Mouse (Mus musculus) thymus, postnatal 14 days (tissue): ENCODE data around the gene Lars2.

Experiments used
- DNase-seq: peaks from one replicate; pipeline ENCODE4 v3.0.0; 2021

Lars2 gene

DNA sequence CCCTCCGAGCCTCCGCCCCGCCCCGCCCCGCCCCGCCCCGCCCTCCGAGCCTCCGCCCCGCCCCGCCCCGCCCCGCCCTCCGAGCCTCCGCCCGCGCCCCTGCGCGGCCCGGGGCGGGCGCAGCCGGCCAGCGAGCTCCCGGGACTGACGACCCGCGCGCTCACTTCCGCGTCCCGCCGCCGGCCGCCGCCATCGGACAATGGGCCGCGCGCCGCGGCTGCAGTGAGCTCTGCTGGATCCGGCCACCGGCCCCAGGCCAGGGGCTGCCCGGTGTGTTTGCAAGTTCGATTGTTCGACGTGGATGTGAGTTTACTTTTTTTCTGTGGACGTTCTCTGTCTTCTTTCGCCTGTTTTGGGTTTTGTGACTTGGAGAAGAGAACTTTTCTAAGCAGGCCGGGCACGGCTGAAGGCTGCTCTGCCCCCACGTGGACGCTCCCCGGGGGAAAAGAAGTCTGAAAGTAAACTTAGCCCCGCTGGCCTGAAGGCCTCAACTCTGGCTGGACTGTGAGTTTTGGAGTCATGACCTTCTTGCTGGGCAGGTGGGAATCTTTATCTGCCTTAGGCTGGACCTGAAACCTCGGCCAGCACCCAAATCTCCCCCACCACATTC lies 112.0 kb downstream of the Lars2 start, which contains the start of gene Limd1:
TSS of gene Limd1 (plus strand) at position 121 of the 610 bp plus-strand sequence.
- peak; percentile 77 for DNase-seq

- peak; percentile 44 for DNase-seq
These were observed 112.5 kb downstream of the Lars2 start for GRCm38 (mm10) chr9:123479196-123479669.

GRCm38 (mm10) chr9:123479876-123480252 lies 113.1 kb downstream of the Lars2 start:
- peak; percentile 10 for DNase-seq

GRCm38 (mm10) chr9:123480253-123480921 lies 113.7 kb downstream of the Lars2 start:
- DNase-seq = peak; percentile 18

GRCm38 (mm10) chr9:123481136-123481535 lies 114.4 kb downstream of the Lars2 start:
- no peak for DNase-seq

GRCm38 (mm10) chr9:123483598-123483997 lies 116.9 kb downstream of the Lars2 start:
- DNase-seq = no peak

DNA sequence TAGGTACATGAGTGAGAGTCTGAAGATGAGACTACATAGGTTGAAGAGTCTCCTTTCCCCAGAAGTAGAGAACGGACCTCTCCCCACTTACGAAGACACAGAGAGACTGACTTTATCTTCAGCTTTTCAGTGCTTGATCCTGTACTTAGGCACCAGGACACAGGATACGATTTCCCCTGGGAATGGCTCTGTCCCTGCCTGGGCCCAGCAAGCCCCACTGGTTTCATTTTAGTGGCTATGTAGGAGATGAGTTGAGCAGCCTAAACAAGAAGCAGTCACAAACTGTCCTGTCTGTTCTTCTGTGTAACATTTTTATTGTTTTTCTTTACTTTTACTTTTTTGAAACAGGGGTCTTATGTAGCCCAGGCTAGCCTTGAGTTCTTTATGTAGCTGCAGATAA lies 118.1 kb downstream of the Lars2 start:
- no peak for DNase-seq

GRCm38 (mm10) chr9:123485561-123485960 lies 118.8 kb downstream of the Lars2 start:
- DNase-seq = no peak

GRCm38 (mm10) chr9:123486635-123487034 lies 119.9 kb downstream of the Lars2 start:
- no peak for DNase-seq

DNA sequence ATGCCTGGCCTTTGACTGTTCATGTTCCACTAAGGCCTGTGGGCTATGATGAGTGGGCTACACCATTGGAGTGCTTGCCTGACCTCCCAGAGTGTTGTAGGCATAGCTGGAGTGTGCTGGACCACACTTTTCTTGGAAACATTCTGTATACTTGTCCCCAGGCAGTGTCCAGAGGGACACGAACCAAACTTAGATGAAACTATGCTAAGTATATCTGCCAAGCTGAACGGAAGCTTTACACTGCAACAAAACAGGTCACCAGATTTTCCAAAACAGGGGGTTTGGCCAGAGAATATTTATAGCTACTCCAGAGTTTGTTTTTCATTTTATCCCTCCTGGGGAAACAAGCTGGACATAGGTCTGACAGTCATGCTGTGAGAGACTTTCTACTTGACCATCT lies 122.3 kb downstream of the Lars2 start:
- DNase-seq = no peak

GRCm38 (mm10) chr9:123489727-123490343 lies 123.1 kb downstream of the Lars2 start:
- no peak for DNase-seq

DNA sequence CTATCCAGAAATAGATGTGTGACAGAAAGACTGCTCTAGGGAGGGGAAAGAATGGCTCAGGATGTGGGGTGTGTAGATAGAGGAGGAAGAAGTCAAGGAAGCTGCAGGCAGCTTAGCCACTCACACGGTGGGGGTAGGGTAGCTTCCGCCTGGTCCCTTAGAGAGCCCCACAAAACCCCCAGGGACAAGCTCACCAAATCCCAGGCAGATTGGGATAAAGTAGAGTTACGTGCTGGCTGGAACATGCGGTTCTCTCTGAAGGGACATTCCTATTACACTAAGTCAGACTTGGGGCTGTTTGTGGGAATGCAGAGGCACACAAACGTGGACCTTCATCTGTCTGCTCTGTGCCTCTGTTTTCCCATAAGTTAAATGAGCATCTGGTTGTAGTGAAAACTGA lies 124.2 kb downstream of the Lars2 start:
- DNase-seq = no peak

DNA sequence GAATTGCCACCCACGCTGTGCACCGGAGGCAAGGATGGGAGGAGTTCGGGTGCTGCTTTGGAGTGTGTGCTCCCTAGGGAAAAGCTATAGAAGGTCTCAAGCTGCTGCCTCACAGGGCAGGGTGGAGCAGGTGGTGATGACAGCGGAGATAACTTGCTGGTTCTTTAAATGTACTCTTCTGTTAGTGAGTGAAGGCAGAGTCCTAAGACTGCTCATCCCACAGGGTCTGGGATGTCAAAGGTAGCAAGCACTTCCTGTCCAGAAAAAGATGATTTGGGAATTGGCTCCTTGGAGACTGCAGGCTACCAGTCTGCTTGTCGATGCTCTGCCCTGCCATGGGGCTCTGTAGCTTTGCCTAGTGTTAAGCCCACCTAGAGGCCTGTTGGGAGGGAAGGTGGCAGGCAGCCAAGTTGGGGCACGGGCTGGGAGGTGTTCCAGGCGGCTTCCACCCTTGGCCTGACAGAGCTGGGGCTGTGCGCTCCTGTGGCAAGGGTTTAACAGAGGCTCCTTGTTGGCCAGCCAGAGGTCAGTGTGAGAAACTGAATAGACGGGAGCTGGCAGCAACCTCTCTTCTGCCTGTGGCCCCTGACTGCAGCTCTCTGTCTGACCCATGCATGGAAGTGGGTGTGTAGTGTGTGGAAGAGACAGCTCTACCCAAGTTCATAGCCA lies 125.3 kb downstream of the Lars2 start:
- no peak for DNase-seq

GRCm38 (mm10) chr9:123496665-123497064 lies 129.9 kb downstream of the Lars2 start:
- DNase-seq = no peak

DNA sequence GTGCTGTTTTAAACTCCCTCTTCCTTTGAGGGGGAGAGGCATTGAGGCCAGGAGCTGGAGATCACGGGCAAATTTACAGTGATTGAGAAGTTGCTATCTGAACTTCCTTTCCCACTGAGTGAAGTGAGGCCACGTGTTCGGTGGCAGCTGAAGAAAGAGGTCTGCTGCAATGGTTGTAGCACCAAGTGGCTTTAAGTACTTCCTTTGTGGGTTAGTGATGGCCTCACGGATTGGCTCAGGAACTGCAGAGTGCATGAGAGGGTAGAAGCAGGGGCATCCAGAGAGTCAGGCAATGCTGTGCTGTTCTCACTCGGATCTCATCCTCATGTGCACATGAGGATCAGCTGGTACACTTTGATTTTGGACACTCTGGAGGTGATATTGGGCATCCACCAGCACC lies 131.2 kb downstream of the Lars2 start:
- DNase-seq = peak; percentile 30

DNA sequence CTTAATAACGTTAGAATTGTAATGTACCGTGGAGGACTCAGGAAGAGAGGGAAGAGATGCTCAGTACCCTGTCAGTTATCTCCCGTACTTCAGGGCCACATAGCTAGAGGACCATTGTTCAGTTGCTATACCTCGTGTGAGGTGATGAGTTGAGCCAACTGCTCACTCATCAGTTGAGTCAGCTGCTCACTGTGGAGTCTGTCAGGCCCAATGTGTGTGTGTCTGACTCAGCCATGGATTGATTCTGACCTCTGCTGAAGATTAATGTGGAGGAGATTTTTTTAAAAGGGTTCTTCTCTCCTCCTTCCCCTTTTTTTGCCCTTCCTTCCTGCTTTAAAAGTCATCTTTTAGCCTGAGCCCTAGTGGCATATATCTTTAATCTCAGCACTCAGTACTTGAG lies 133.8 kb downstream of the Lars2 start:
- no peak for DNase-seq

- DNase-seq = no peak
These were observed 136.6 kb downstream of the Lars2 start for GRCm38 (mm10) chr9:123503171-123503834.

DNA sequence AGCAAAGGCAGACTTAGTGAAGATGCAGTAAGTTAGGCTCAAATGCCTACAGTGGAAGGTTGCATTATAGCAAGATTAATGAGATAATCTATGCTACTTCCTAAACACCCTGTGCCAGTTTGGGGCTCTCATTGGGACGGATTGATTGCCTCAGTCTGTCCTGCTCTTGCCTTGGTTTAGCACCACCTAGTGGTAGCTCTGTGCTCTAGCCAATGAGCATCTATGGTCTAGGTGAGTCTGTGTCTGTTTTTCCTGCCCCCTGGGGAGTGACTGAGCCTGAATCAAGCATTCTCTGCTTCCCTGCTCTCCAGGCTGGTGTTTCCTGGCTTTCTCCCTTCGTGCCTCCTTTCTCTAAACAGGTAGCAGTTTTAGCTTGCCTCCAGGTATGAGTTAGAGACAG lies 137.6 kb downstream of the Lars2 start:
- DNase-seq = peak; percentile 76

DNA sequence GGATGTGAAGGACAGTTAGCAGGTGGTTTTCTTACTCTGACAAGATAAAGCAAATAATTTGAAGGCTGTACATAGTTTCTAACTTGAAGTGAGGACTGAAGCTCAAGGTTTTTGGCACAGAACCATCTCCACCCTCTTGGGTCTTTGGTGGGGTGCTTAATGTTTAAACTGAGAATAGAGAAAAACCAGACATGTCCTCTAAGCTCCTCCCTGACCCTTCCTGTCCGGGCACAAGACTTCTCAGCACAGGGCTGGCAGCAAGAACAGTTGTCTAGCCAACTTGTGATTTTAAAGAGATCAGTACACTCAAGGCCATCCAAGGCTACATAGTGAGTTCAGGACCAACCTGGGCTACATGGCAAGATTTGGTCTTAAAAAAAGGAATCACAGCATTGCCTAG lies 138.9 kb downstream of the Lars2 start:
- no peak for DNase-seq

DNA sequence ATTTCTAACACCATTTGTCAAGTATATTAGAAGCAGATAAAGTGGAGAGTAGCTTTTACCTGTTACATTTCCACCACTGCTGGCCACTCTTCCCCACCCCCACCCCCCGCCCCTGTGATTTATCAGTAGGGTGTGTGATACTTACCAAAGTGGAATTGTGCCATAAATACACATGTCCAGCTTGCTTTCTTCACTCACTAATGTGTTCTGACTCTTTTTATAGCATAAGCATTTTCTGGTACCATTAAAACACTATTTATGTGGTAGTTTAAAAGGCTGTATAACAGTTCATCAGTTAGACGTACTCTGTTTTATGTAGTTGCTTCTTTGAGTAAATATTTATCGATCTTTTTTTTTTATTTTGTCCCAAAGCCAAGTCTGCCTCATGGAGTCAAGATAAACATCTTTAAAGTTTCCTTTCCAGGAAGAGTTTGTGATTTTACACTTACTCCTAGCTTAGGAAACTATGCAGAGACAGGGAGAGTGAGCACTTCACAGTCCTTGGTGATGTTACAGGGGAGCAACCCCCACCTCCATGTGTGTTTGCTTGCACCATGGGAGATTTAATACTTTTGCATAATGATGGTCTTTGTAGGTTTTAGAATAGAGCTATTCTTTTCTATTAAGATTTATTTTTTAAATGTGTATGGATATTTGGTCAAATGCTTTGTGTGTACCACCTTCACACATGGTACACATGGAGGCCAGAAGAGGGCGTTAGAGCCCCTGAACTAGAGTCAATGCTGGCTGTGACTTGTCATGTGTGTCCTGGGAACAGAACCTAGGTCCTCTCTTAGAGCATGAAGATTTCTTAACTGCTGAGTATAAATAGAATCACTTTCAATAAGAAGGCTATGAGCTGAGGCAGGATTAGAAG lies 139.8 kb downstream of the Lars2 start:
- no peak for DNase-seq

- DNase-seq = no peak
These were observed 140.7 kb downstream of the Lars2 start for GRCm38 (mm10) chr9:123507380-123507779.

DNA sequence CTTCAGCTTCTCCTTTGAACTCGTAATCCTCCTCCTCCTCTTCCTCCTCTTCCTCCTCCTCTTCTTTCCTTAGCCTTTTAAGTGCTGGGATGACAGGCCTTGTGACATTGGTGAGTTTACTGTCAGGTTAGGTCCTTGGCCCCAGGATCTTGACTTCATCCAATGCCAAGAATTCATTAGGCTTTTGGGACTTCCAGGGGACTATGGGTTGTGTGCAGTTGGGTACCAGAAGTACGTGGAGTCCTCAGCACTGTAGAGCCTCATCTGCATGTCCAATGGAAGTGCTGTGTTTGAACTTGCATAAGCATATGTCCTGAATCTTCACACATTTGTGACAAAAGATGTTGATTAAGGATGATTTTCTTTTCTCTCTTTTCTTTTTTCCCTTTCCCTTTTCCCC lies 142.3 kb downstream of the Lars2 start:
- no peak for DNase-seq
